Mouse (Mus musculus) limb, embryonic 15.5 days (tissue): ENCODE measurements around the gene Maats1. TPM values are rescaled to one million over a fixed set of nuclear protein-coding genes. Genes with fewer than 3 reads are reported as not detected.

Source experiments
- ATAC-seq: fragments of 200-750 bp; cut with Nextera tagmentation; 2 replicates; pipeline ENCODE4 v1.8.0; 2017; ENCODE audit warnings: low read depth, moderate TSS enrichment; ENCODE audit not compliant: insufficient number of reproducible peaks, low FRiP score, low TSS enrichment
- H3K27ac ChIP-seq: fragments of 300-500 bp; sonication (generic); 2 replicates; pipeline ENCODE4 v1.5.1; 2015; ENCODE audit warnings: moderate library complexity, mild to moderate bottlenecking, inconsistent platforms
- H3K27me3 ChIP-seq: fragments of 300-500 bp; sonication (generic); 2 replicates; pipeline ENCODE4 v1.6.1; 2015; ENCODE audit warnings: inconsistent platforms
- H3K36me3 ChIP-seq: fragments of 300-500 bp; sonication (generic); 2 replicates; pipeline ENCODE4 v1.6.1; 2015; ENCODE audit warnings: inconsistent platforms
- H3K4me1 ChIP-seq: fragments of 300-500 bp; sonication (generic); 2 replicates; pipeline ENCODE4 v1.6.1; 2015; ENCODE audit warnings: inconsistent platforms
- H3K4me2 ChIP-seq: fragments of 300-500 bp; sonication (generic); 2 replicates; pipeline ENCODE4 v1.6.1; 2015; ENCODE audit warnings: mild to moderate bottlenecking, inconsistent platforms
- H3K4me3 ChIP-seq: fragments of 300-500 bp; sonication (generic); 2 replicates; pipeline ENCODE4 v1.5.1; 2015; ENCODE audit warnings: mild to moderate bottlenecking, inconsistent platforms
- H3K9ac ChIP-seq: fragments of 300-500 bp; sonication (generic); 2 replicates; pipeline ENCODE4 v1.6.1; 2015; ENCODE audit warnings: inconsistent platforms
- H3K9me3 ChIP-seq: fragments of 300-500 bp; sonication (generic); 2 replicates; pipeline ENCODE4 v1.6.1; 2016; ENCODE audit warnings: inconsistent platforms
- WGBS: fragments of 180-500 bp; shearing (Covaris S2); methylation state at CpG from one replicate; pipeline ENCODE4 v1.1.7; 2015; 5-methylcytosine and 5-hydroxymethylcytosine counted together
- polyA plus RNA-seq: library from polyadenylated mRNA; unstranded; fragments of >200 nt; fragmentation: Nextera tagmentation; extraction: Ambion mirVana; gene quantifications from 2 replicates; pipeline ENCODE4 v1.2.1, GENCODE M21; 2015

The Maats1 gene
- polyA plus RNA-seq, 1 experiment from 2014 or later = not detected

DNA sequence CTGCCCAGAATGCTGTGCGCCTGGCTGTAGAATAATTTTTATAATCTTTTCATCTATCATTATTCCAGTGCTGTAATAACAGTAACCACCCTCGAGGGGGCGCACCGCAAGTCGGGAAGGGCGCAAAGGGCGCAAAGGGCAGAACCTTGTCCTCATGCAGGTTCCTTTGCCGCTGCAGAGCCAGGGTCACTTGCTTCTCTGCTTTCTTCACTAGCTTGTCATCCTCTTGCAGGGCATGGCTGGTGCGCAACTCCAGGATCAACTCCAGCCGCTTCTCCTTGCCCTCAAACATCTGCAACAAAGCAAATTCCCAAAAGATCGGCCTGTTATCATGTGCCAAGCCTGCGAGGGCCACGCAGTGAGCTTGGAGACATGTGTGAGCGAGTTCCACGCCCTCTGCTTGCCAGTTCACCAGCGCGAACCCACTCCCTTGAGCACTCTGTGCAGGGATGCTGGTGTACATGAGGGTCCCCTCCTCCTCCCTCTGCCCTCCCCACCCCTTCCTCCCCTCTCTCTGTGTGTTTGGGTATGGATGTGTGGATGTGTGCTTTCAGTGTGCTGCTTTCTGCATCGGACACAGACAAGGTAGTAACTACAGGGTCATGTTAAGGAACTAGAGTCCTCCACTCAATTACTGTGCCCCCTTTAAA is 35.2 kb downstream of the Maats1 start:
- Histone ChIP-seq H3K27me3 (no peaks in the 10 kb centered on the region), H3K9ac (no peak overlapping the region), H3K36me3 (no peaks in the 10 kb centered on the region), H3K9me3 (no peaks in the 10 kb centered on the region), H3K4me3 (0 out of 2 replicates have a peak overlapping the region, but pooled peaks have one; percentile 0), H3K4me1 (peaks cover 18% of the 10 kb centered on the region), H3K27ac (no peak overlapping the region), H3K4me2 (0 out of 2 replicates have a peak overlapping the region, but pooled peaks have one; percentile 15)
- no peak for ATAC-seq
- WGBS = 37% methylated on average over 18 of the region's 18 CpGs

DNA sequence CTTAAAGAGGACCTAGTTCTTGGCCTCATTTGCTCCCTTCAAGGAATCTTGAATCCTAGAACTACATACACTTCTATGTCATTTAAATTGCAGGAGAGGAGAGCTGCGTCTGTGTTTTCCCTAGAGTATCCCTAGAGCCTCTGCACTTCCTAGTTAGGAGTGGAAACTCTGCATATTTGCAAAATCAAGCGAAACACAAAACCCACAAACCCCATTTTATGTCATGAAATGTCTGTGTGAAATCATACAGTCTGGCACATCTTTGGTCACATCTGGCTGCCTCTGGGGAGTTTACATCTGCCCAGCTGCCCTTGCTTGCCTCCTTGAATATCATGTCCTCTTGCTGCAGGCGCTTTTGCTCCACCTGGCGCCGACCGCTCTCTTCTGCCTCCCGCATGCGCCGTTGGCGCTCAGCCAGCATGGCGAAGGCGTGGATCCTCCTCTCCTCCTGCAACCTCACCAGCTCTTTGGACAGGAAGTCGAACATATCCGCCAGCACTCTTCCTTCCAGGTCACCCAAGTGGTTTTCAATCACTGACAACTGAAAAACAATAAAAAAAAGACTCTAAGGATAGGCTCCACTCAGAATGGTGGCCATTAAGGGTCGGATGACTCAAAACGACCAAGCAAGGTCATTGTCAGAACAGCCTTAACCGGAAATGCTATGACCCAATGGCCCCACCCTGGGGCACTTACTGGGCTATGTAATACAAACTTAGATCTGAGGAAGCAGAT is 37.3 kb downstream of the Maats1 start:
- H3K4me2 ChIP-seq = no peak overlapping the region

GRCm38 (mm10) chr16:38302367-38302766 is 39.6 kb downstream of the Maats1 start:
- Histone ChIP-seq H3K4me2 (no peak overlapping the region), H3K4me3 (no peak overlapping the region), H3K9me3 (no peaks in the 10 kb centered on the region), H3K27me3 (no peaks in the 10 kb centered on the region), H3K4me1 (peaks cover 13% of the 10 kb centered on the region), H3K9ac (no peak overlapping the region), H3K36me3 (no peaks in the 10 kb centered on the region), H3K27ac (no peak overlapping the region)
- 83% methylated on average over 13 of the region's 13 CpGs for WGBS
- no peak for ATAC-seq

More for the DNA sequence above, 37.3 kb downstream of the Maats1 start:
- Histone ChIP-seq H3K9ac (no peak overlapping the region), H3K27me3 (no peaks in the 10 kb centered on the region), H3K9me3 (no peaks in the 10 kb centered on the region), H3K27ac (no peak overlapping the region), H3K36me3 (no peaks in the 10 kb centered on the region), H3K4me1 (peaks cover 18% of the 10 kb centered on the region), H3K4me3 (no peak overlapping the region)
- WGBS = 60% methylated on average over 17 of the region's 17 CpGs
- no peak for ATAC-seq

GRCm38 (mm10) chr16:38298410-38298809 is 43.5 kb downstream of the Maats1 start:
- H3K27ac ChIP-seq = no peak overlapping the region
- WGBS = 59% methylated on average over 6 of the region's 6 CpGs
- H3K4me2 ChIP-seq = no peak overlapping the region
- H3K4me1 ChIP-seq = no peaks in the 10 kb centered on the region
- H3K27me3 ChIP-seq = no peaks in the 10 kb centered on the region
- H3K4me3 ChIP-seq = no peak overlapping the region
- H3K9me3 ChIP-seq = no peaks in the 10 kb centered on the region
- ATAC-seq = no peak
- no peaks in the 10 kb centered on the region for H3K36me3 ChIP-seq
- no peak overlapping the region for H3K9ac ChIP-seq

- no peak overlapping the region for H3K9ac ChIP-seq
- no peaks in the 10 kb centered on the region for H3K27me3 ChIP-seq
- no peaks in the 10 kb centered on the region for H3K9me3 ChIP-seq
- no peak overlapping the region for H3K4me3 ChIP-seq
- WGBS = 41% methylated on average over 5 of the region's 5 CpGs
- no peak for ATAC-seq
- no peak overlapping the region for H3K4me2 ChIP-seq
- no peaks in the 10 kb centered on the region for H3K4me1 ChIP-seq
- no peaks in the 10 kb centered on the region for H3K36me3 ChIP-seq
- no peak overlapping the region for H3K27ac ChIP-seq
These were observed 46.5 kb downstream of the Maats1 start for GRCm38 (mm10) chr16:38295349-38295930.

- no peak within 1 kb of the TSS for H3K4me3 ChIP-seq
- no peaks in the 10 kb centered on the region for H3K27me3 ChIP-seq
- no peak for ATAC-seq
- no peak within 1 kb of the TSS for H3K27ac ChIP-seq
- no peak within 1 kb of the TSS for H3K4me2 ChIP-seq
- no peaks in the 10 kb centered on the region for H3K36me3 ChIP-seq
- WGBS = 61% methylated on average over 7 of the region's 7 CpGs
- H3K9ac ChIP-seq = no peak within 1 kb of the TSS
- no peaks in the 10 kb centered on the region for H3K4me1 ChIP-seq
- H3K9me3 ChIP-seq = no peaks in the 10 kb centered on the region
These were observed 47.1 kb downstream of the Maats1 start, which contains the start of gene Nr1i2 for GRCm38 (mm10) chr16:38294685-38295348. Gene Nr1i2 (minus strand): TSS chr16:38294824.

DNA sequence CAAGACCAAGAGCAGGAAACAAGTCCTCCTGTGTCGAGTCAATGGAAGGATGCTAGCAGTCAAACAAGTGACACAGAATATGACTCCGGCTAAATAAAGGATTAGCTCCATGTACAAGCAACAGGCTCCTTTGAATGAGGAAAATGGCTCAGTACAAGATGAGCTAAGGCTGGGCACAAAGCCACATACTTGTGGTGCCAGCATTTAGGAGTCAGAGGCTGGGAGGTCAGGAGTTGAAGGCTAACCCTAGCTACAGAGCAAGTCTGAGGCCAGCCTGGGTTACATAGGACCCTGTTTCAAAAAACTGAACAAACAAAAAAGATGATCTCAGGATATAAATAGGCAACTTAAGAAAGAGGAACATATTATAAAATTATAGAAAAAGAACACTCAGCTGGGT is 51.8 kb downstream of the Maats1 start:
- no peaks in the 10 kb centered on the region for H3K36me3 ChIP-seq
- WGBS = 77% methylated on average over 2 of the region's 2 CpGs

GRCm38 (mm10) chr16:38288851-38289250 is 53.1 kb downstream of the Maats1 start:
- Histone ChIP-seq H3K36me3 (no peaks in the 10 kb centered on the region), H3K4me2 (no peak overlapping the region), H3K9ac (no peak overlapping the region), H3K27me3 (no peaks in the 10 kb centered on the region), H3K9me3 (no peaks in the 10 kb centered on the region), H3K27ac (no peak overlapping the region), H3K4me3 (no peak overlapping the region), H3K4me1 (no peaks in the 10 kb centered on the region)
- WGBS = 15% methylated on average over 6 of the region's 6 CpGs
- no peak for ATAC-seq

More for the DNA sequence above, 51.8 kb downstream of the Maats1 start:
- H3K4me1 ChIP-seq = no peaks in the 10 kb centered on the region
- no peak for ATAC-seq
- H3K27me3 ChIP-seq = no peaks in the 10 kb centered on the region
- H3K27ac ChIP-seq = no peak overlapping the region
- H3K9ac ChIP-seq = no peak overlapping the region
- no peak overlapping the region for H3K4me2 ChIP-seq
- H3K9me3 ChIP-seq = no peaks in the 10 kb centered on the region
- H3K4me3 ChIP-seq = no peak overlapping the region

DNA sequence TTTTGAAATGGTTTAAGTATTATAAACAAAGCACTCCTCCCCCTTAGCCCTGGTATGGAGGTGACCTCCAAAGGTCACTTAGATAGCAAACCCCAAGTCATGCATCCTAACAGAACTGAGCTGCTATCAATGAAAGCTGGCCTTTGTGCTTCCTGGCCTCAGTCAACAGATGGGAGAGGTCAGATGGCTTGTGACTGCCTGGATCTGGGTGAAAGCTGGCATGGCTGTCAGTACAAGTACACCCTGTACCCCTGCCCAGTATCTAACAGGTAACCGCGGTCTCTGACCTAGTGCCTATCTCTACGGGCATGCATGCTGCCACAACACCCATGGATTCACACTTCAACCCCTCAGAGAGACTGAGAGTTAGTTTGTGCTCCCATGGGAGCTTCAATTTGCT is 54.2 kb downstream of the Maats1 start:
- Histone ChIP-seq H3K27ac (no peak overlapping the region), H3K36me3 (no peaks in the 10 kb centered on the region), H3K4me3 (no peak overlapping the region), H3K9me3 (no peaks in the 10 kb centered on the region), H3K9ac (no peak overlapping the region), H3K4me2 (no peak overlapping the region), H3K27me3 (no peaks in the 10 kb centered on the region), H3K4me1 (no peaks in the 10 kb centered on the region)
- no peak for ATAC-seq
- 88% methylated on average over 3 of the region's 3 CpGs for WGBS

- no peak for ATAC-seq
- WGBS = 80% methylated on average over 6 of the region's 6 CpGs
These were observed 54.6 kb downstream of the Maats1 start for GRCm38 (mm10) chr16:38287357-38287756.

GRCm38 (mm10) chr16:38286541-38286940 is 55.4 kb downstream of the Maats1 start:
- H3K9me3 ChIP-seq = no peaks in the 10 kb centered on the region
- H3K4me1 ChIP-seq = no peaks in the 10 kb centered on the region
- no peak overlapping the region for H3K9ac ChIP-seq
- ATAC-seq = no peak
- H3K27ac ChIP-seq = no peak overlapping the region
- no peaks in the 10 kb centered on the region for H3K36me3 ChIP-seq
- no peak overlapping the region for H3K4me3 ChIP-seq
- H3K27me3 ChIP-seq = no peaks in the 10 kb centered on the region
- H3K4me2 ChIP-seq = no peak overlapping the region
- WGBS = 67% methylated on average over 4 of the region's 4 CpGs

More at GRCm38 (mm10) chr16:38287357-38287756, 54.6 kb downstream of the Maats1 start:
- Histone ChIP-seq H3K27me3 (no peaks in the 10 kb centered on the region), H3K4me1 (no peaks in the 10 kb centered on the region), H3K4me3 (no peak overlapping the region), H3K4me2 (no peak overlapping the region), H3K36me3 (no peaks in the 10 kb centered on the region), H3K27ac (no peak overlapping the region), H3K9ac (no peak overlapping the region), H3K9me3 (no peaks in the 10 kb centered on the region)

DNA sequence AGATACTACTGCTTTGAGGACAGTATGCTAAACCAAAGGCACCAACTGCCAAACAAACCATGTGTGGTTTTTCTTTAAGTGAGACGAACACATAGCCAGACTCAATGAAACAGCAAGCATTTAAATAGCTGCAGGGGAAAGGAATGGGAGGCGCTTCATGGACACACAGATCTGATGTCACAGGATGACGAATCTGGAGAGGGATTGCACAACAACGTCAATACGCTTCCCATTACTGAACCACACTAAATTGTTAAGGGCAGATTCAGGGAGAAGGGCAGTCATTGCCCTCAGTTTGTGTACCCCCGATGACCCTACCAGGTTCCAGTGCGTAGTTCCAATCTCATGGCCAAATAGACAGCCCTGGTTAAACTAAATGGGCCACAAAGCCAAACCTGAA is 56.1 kb downstream of the Maats1 start:
- H3K9ac ChIP-seq = no peak overlapping the region
- H3K4me3 ChIP-seq = no peak overlapping the region
- 75% methylated on average over 7 of the region's 7 CpGs for WGBS
- H3K27me3 ChIP-seq = no peaks in the 10 kb centered on the region
- no peaks in the 10 kb centered on the region for H3K9me3 ChIP-seq
- no peak overlapping the region for H3K27ac ChIP-seq
- H3K36me3 ChIP-seq = no peaks in the 10 kb centered on the region
- H3K4me1 ChIP-seq = no peaks in the 10 kb centered on the region
- ATAC-seq = no peak
- no peak overlapping the region for H3K4me2 ChIP-seq
